Mouse (Mus musculus) heart, postnatal 14 days (tissue): Measurements from ENCODE around the gene Adra2a. TPM values are rescaled to one million over a fixed set of nuclear protein-coding genes. Genes with fewer than 3 reads are reported as not detected.

Experiments used
- DNase-seq, 2 experiments: peaks; one replicate each; pipeline ENCODE4 v3.0.0; 2021 to 2022
- intact Hi-C: fragments of 180-260 bp; cut with DNase I; formaldehyde crosslinking; loops from one replicate; pipeline ENCODE4 v1.15.1; 2025
- long read RNA-seq, 2 experiments: library from polyadenylated mRNA; stranded (forward); transcript quantifications; one replicate each; pipeline ENCODE4 v2.0.0; 2021
- total RNA-seq, 2 experiments: library from RNA; stranded (reverse); gene quantifications; 2 replicates each; pipeline ENCODE4 v1.2.3; 2021

Gene Adra2a
- total RNA-seq = under 1 TPM; 0.27 to 0.31 TPM
- long read RNA-seq, experiment 1, full-length matches to known transcripts = 1 of 1 reads
- long read RNA-seq, experiment 1, partial matches to known transcripts = 0 of 1 reads
- long read RNA-seq, experiment 1, other reads (novel, unspliced or antisense) = 0 of 1 reads
- long read RNA-seq, experiment 2 = 0 reads

DNA sequence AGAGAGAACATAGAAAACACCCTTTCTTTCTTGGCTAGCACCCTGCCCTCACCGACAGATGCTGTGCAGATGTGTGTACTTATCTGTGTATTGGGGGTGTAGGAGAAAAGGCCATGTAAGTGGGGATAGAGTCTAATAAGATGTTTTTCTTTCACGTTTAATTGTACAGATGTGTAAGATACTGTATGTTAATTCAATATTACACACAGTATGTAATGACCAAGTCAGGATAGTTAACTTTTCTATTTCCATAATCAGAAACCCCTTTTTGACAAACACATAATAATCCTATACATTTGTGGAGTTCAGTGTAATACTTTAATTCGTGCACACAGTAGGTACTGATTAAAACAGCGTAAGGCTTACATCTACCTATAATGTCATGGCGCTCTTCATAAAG lies at the start of gene Adra2a:
TSS of gene Adra2a (plus strand) at position 301 of the 400 bp plus-strand sequence.
- no peak for DNase-seq
- intact Hi-C loops = loop anchor here (2.0 to 10.0 kb wide), 2 partner anchors 211 to 1017 kb away; no protein-coding TSS in a partner anchor

DNA sequence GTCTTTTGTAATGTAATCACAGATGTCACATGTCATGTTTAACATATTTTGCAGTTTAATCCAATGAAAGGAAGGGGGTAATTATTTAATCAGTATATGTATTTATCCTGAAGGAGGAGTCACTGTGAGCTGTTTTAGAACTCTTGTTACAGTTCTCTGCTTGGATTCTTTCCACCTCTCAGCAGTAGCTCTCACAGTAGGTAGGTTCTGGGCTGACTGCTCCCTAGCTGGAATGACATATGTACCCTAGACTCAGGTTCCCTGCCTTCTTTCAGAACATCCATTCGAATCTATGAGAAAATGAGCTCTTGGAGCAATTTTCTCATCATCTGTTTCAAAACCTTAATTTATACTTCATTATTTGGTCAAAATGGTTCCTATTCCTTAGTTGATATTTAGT lies 49.7 kb upstream of the Adra2a start:
- intact Hi-C loops = no loop called here
- no peak for DNase-seq

DNA sequence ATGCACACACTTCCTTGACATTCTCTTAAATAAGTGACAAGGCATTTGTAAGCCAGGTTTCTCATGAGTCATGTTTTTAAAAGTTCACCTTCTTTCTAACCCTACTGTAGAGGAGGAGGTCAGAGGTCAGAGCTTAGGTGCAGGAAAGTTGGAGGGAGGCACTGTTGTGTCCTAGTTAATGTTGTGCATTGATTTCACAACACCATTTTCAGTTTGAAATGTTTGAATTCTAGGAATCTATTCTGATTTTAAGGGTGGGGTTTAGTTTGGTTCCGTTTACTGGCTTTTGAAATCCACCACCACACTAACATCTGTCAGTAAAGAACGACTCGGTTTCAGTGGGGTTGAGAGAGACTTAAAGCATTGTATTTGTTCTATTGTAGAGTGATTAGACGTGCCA lies 33.0 kb upstream of the Adra2a start:
- intact Hi-C loops = no loop called here
- DNase-seq = no peak

- no peak for DNase-seq
- intact Hi-C loops = no loop called here
These were observed 29.0 kb upstream of the Adra2a start for GRCm38 (mm10) chr19:54014999-54015398.

DNA sequence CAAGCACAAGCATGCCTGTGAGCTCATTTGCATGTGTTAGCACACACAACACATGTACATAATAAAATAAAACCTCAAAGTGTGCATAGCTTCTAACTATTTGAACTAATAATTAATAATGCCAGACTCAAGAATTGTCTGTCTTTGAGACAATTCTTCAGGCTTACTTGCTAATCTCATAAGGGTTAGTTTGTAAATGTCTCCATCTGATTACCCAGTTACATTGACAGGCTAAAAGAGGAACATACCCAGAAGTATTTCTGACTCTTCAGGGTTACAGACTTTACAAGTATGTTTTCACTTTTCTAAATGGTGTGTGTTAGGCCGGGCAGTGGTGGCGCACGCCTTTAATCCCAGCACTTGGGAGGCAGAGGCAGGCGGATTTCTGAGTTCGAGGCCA lies 28.4 kb upstream of the Adra2a start:
- DNase-seq = no peak
- intact Hi-C loops = no loop called here

DNA sequence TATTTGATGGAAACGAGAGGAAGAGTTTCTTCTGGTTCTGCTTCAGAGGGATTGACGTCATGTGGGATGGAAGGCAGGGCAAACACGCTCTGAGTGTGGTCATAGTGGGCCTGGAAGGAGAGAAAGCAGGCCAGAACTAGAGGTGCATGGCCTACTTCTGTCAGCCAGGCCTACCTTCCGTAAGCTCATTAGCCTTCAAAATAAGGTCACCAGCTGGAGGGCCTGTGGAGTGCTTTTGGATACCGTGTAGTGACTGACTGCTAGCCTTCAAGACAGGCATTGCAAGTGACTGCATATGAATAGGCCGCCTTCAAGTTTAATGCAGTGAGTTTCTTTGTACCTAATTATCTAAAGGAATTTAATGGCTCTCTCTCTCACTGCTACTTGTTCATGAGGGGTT lies 8.9 kb upstream of the Adra2a start:
- DNase-seq = no peak
- intact Hi-C loops = no loop called here

DNA sequence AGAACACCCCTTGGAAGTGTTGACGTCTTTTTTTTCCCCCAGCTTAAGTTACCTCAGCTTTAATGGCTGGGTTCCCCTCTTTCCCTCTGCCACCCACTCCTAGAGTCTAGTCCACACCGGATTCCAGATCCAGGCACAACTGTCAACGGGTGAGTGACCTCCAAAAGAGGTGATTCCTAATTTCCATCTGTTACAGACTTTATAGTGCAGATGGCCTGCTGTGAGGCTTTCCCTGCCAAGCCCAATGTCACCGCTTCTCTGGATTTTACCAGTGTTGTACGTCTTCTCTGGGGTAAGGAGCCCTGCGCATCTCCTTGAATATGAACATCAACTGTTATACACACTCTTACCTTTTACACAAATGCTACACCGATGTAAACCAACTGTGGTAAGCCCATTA lies 4.5 kb upstream of the Adra2a start:
- intact Hi-C loops = no loop called here
- DNase-seq = no peak

GRCm38 (mm10) chr19:54040356-54041028 lies 3.5 kb upstream of the Adra2a start:
- no peak for DNase-seq
- intact Hi-C loops = loop anchor here (10.0 kb wide), 1 partner anchor 214 kb away; no protein-coding TSS in a partner anchor

DNA sequence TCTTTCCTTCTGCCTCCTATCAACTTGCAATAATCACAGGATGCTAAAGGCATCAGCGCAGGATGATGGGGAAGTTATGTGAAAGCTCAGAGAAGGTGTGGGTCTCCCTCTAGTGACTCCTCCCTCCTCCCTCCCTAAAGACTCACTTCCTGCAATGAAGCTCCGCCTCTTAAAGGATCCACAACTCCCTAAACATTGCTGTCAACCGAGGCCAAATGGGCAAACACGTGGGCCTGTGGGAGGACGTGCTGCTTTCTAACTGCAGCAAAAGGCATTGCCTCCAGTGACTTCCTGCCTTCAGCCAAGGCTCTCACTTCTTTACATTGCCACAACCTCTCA lies 3.0 kb upstream of the Adra2a start:
- no peak for DNase-seq
- intact Hi-C loops = loop anchor here (10.0 kb wide), 1 partner anchor 214 kb away; no protein-coding TSS in a partner anchor

DNA sequence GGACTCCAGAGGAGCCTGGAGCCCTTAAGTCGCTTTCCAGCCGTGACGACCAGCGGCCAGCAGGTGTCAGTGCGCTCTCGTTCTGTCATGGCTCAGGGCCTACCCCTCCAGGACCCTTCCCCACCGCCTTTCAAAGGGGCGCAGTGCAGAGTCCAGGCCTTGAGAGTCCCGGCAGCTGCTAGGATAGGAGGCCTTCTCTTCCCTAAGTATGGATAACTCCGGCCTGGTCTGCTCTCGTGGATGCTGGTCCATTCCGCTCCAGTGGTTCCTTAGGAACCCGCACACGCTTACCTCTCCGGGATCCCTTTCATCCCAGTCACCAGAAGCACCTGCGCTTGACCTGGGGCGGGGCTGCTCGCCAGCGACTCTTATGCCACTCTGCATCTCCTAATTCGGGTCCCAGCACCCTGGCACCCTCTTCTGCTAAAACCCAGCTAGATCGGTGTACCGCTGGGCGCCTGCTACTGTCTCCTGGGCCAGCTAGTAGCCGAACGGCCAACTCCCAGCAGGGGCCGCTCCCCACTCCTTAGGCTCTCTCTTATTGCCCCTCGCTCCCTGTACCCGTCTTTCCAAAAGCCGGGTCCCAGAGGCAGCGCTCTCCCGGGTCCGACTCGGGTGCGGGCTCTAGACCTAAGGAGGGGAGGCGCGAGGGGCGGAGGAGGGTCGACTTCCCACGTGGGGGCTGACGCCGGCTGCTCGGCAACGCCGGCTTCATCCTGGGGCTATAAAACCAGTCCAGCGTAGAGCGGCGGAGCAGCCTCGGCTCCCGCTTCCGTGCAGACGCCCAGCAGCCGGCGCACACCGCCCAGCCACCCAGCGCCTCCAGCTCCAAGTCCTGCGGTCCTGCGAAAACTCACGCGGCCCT lies 788 bp downstream of the Adra2a start:
- intact Hi-C loops = loop anchor here (2.0 to 10.0 kb wide), 3 partner anchors 210 to 1016 kb away; no protein-coding TSS in a partner anchor

GRCm38 (mm10) chr19:54045412-54045811 lies 1.5 kb downstream of the Adra2a start:
- intact Hi-C loops = loop anchor here (2.0 to 10.0 kb wide), 3 partner anchors 209 to 1015 kb away; no protein-coding TSS in a partner anchor

More for the DNA sequence above, 788 bp downstream of the Adra2a start:
- peak; percentile 54 to 66 for DNase-seq

GRCm38 (mm10) chr19:54045931-54046683 lies 2.2 kb downstream of the Adra2a start:
- DNase-seq = peak; percentile 21 to 29
- intact Hi-C loops = loop anchor here (2.0 to 10.0 kb wide), 3 partner anchors 209 to 1015 kb away; no protein-coding TSS in a partner anchor

More at GRCm38 (mm10) chr19:54045412-54045811, 1.5 kb downstream of the Adra2a start:
- DNase-seq = peak in 1 of 2 experiments; percentile 11

GRCm38 (mm10) chr19:54046684-54047070 lies 2.7 kb downstream of the Adra2a start:
- no peak for DNase-seq
- intact Hi-C loops = loop anchor here (5.0 to 10.0 kb wide), 2 partner anchors 208 to 486 kb away; no protein-coding TSS in a partner anchor

DNA sequence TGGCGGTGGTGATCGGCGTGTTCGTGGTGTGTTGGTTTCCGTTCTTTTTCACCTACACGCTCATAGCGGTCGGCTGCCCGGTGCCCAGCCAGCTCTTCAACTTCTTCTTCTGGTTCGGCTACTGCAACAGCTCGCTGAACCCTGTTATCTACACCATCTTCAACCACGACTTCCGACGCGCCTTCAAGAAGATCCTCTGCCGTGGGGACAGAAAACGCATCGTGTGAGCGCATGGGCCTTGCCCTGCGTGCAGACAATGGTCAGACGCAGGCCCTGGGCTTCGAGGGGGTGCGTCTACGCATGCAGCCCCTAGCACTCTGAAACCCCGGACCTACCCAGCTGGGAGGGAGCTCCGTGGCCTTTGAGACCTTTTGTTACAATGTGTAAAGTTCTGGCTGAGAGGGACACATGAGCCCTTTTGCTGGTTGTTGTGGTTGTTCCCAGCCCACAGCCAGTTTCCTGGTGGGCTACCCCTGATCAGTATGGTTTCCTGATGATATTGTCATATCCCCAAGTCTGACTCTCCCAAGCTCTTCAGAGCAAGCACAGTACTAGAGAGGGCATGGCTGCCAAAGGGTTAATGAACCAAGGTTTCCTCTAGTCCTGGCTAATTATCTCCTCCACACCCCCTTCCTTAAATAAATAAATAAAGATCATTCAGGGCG lies 3.6 kb downstream of the Adra2a start:
- intact Hi-C loops = loop anchor here (5.0 to 10.0 kb wide), 2 partner anchors 207 to 485 kb away; no protein-coding TSS in a partner anchor
- DNase-seq = no peak

DNA sequence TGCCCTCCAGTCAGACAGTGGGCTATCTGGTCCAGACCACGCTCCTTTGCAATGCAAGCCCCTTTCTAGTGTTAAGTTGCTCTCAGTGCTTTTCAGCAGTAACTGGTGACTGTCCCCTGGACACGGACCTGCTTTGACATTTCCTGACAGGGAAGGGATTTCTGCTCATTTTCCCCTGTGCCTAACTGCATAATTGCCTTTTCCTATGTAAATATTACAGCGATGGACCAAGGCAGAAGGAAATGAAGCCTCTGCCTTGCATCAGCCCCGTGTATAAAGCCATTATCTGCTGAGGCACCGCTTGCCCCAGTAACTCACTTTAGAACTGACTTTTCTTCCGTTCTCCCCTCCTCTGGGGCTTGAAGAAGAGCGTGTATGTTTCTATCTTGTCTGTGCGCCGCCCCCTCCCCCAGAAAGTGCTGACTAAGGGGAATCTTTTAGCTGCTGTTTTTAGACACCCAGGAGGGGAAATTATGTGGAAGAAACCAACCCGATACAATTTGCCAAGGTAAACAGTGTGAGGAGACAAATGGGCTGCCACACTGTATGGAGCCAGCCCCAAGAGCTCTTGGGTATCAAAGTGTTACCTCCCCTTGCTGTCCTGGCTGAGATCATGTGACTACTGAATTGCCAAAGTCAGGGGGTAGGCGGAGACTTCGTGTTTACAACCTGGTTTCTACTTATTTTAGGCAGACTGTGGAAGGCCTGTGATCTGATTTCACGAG lies 4.4 kb downstream of the Adra2a start:
- intact Hi-C loops = loop anchor here (5.0 to 10.0 kb wide), 2 partner anchors 206 to 484 kb away; no protein-coding TSS in a partner anchor
- DNase-seq = no peak

GRCm38 (mm10) chr19:54051651-54052050 lies 7.7 kb downstream of the Adra2a start:
- intact Hi-C loops = no loop called here
- DNase-seq = no peak

- intact Hi-C loops = no loop called here
- DNase-seq = no peak
These were observed 11.9 kb downstream of the Adra2a start for GRCm38 (mm10) chr19:54055845-54056244.

DNA sequence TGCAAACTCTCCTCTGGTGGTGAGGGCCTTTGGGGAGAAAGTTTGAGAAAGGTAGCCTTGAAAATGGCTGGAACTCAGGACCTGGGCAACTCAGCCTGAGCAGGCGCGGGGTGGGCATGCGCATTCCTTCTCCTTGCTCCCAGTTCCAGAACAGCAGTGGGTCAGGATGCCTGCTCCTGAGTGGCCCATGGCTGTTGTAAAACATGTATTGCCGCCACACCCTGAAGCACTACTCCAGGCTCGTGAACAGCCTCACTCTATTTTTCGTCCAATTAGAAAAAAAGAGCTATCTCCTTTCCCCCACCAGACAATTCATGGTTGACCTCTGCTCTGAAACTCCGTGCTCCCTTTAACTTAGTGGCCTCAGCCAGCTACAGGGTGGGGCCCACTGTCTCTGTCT lies 24.5 kb downstream of the Adra2a start:
- no peak for DNase-seq
- intact Hi-C loops = no loop called here

- intact Hi-C loops = no loop called here
- DNase-seq = peak in 1 of 2 experiments; percentile 11
These were observed 26.6 kb downstream of the Adra2a start for GRCm38 (mm10) chr19:54070521-54070920.
